Mouse (Mus musculus): ENCODE data around the gene Gm28308. TPM values are rescaled to one million over a fixed set of nuclear protein-coding genes. Genes with fewer than 3 reads are reported as not detected.

Gene Gm28308
- polyA plus RNA-seq, 1 experiment = not detected

GRCm38 (mm10) chr6:52183311-52184080 lies 29.6 kb downstream of the Gm28308 start:
- H3K27ac ChIP-seq (ENCODE audit: insufficient read depth, low read length) = no peak overlapping the region
- no peak for TF ChIP-seq POLR2A (IDR thresholded peaks at IDR 0.05; ENCODE audit: low read depth, low read length)
- TF ChIP-seq CTCF (IDR thresholded peaks at IDR 0.05; ENCODE audit: extremely low read depth, insufficient read depth, insufficient read length, insufficient replicate concordance) = no peak
- 86% methylated on average over 10 of the region's 10 CpGs for WGBS
- no peak for DNase-seq (ENCODE audit: low read depth in 1 of 2, low spot score in 2 of 2)
- no peaks in the 10 kb centered on the region for H3K36me3 ChIP-seq (ENCODE audit: control insufficient read depth, insufficient read depth, low read length)
- no peaks in the 10 kb centered on the region for H3K4me1 ChIP-seq (ENCODE audit: control insufficient read depth, insufficient read depth, insufficient read length)
- H3K27me3 ChIP-seq (ENCODE audit: control insufficient read depth, insufficient read depth, low read length) = no peaks in the 10 kb centered on the region
- H3K4me3 ChIP-seq (ENCODE audit: extremely low read depth, insufficient read depth, insufficient read length) = no peak overlapping the region

GRCm38 (mm10) chr6:52182793-52183192 lies 30.3 kb downstream of the Gm28308 start:
- no peaks in the 10 kb centered on the region for H3K36me3 ChIP-seq (ENCODE audit: control insufficient read depth, insufficient read depth, low read length)
- WGBS = 80% methylated on average over 1 of the region's 1 CpGs
- no peak for DNase-seq (ENCODE audit: low read depth in 1 of 2, low spot score in 2 of 2)
- H3K27ac ChIP-seq (ENCODE audit: insufficient read depth, low read length) = no peak overlapping the region
- H3K4me1 ChIP-seq (ENCODE audit: control insufficient read depth, insufficient read depth, insufficient read length) = no peaks in the 10 kb centered on the region
- no peak overlapping the region for H3K4me3 ChIP-seq (ENCODE audit: extremely low read depth, insufficient read depth, insufficient read length)
- H3K27me3 ChIP-seq (ENCODE audit: control insufficient read depth, insufficient read depth, low read length) = no peaks in the 10 kb centered on the region
- TF ChIP-seq CTCF (IDR thresholded peaks at IDR 0.05; ENCODE audit: extremely low read depth, insufficient read depth, insufficient read length, insufficient replicate concordance) (no peak), POLR2A (IDR thresholded peaks at IDR 0.05; ENCODE audit: low read depth, low read length) (no peak)

DNA sequence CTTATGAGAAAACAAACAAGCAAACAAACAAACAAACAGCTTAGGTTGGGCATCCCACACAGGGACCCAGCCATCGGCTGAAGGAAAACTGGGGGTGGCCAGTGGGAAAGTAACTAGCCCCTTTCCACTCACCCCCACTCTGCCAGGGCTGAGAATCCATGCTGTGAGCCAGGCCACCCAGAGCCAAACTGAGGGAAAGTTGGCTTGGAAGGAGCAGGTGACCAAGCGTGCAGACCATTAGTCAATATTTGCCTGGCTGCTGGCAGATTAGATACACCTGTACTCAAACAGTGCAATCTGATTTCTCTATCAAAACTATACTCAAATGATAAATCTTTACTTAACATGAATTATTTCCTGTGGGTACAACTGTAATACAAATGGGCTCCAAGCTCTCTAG lies 31.1 kb downstream of the Gm28308 start:
- no peaks in the 10 kb centered on the region for H3K4me1 ChIP-seq (ENCODE audit: control insufficient read depth, insufficient read depth, insufficient read length)
- no peak for TF ChIP-seq POLR2A (IDR thresholded peaks at IDR 0.05; ENCODE audit: low read depth, low read length)
- no peak for TF ChIP-seq CTCF (IDR thresholded peaks at IDR 0.05; ENCODE audit: extremely low read depth, insufficient read depth, insufficient read length, insufficient replicate concordance)
- H3K27ac ChIP-seq (ENCODE audit: insufficient read depth, low read length) = no peak overlapping the region
- WGBS = 93% methylated on average over 2 of the region's 2 CpGs
- no peak overlapping the region for H3K4me3 ChIP-seq (ENCODE audit: extremely low read depth, insufficient read depth, insufficient read length)
- no peak for DNase-seq (ENCODE audit: low read depth in 1 of 2, low spot score in 2 of 2)
- H3K27me3 ChIP-seq (ENCODE audit: control insufficient read depth, insufficient read depth, low read length) = no peaks in the 10 kb centered on the region
- no peaks in the 10 kb centered on the region for H3K36me3 ChIP-seq (ENCODE audit: control insufficient read depth, insufficient read depth, low read length)

DNA sequence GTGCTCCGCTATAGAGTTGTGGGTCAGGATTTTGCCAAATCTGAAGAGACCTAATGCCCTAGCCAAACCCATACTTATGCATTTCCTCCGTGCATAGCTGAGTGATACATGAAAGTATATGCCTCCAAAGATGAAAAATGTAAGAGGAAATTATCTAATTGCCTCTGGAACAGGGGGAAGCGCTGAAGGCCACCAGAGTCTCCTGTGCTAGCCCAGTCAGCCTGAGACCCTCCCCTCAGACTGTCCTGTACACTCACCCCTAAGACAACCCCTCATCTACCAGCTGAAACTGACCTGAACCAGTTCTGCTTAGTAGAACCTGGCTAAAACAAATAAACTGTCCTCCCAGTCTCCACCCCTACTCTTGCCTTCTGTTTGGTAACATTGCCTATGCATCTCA lies 32.4 kb downstream of the Gm28308 start:
- no peaks in the 10 kb centered on the region for H3K36me3 ChIP-seq (ENCODE audit: control insufficient read depth, insufficient read depth, low read length)
- H3K4me1 ChIP-seq (ENCODE audit: control insufficient read depth, insufficient read depth, insufficient read length) = no peaks in the 10 kb centered on the region
- H3K4me3 ChIP-seq (ENCODE audit: extremely low read depth, insufficient read depth, insufficient read length) = no peak overlapping the region
- no peak overlapping the region for H3K27ac ChIP-seq (ENCODE audit: insufficient read depth, low read length)
- no peak for TF ChIP-seq CTCF (IDR thresholded peaks at IDR 0.05; ENCODE audit: extremely low read depth, insufficient read depth, insufficient read length, insufficient replicate concordance)
- TF ChIP-seq POLR2A (IDR thresholded peaks at IDR 0.05; ENCODE audit: low read depth, low read length) = no peak
- H3K27me3 ChIP-seq (ENCODE audit: control insufficient read depth, insufficient read depth, low read length) = no peaks in the 10 kb centered on the region; the same call in 1 of the 2 replicates
- 81% methylated on average over 3 of the region's 3 CpGs for WGBS
- no peak for DNase-seq (ENCODE audit: low read depth in 1 of 2, low spot score in 2 of 2)

GRCm38 (mm10) chr6:52180213-52180710 lies 32.9 kb downstream of the Gm28308 start:
- H3K4me1 ChIP-seq (ENCODE audit: control insufficient read depth, insufficient read depth, insufficient read length) = no peaks in the 10 kb centered on the region
- no peak overlapping the region for H3K4me3 ChIP-seq (ENCODE audit: extremely low read depth, insufficient read depth, insufficient read length)
- peaks cover 2% of the 10 kb centered on the region; the same call in 1 of the 2 replicates for H3K27me3 ChIP-seq (ENCODE audit: control insufficient read depth, insufficient read depth, low read length)
- TF ChIP-seq CTCF (IDR thresholded peaks at IDR 0.05; ENCODE audit: extremely low read depth, insufficient read depth, insufficient read length, insufficient replicate concordance) (no peak), POLR2A (IDR thresholded peaks at IDR 0.05; ENCODE audit: low read depth, low read length) (no peak)
- DNase-seq (ENCODE audit: low read depth in 1 of 2, low spot score in 2 of 2) = no peak
- no peaks in the 10 kb centered on the region for H3K36me3 ChIP-seq (ENCODE audit: control insufficient read depth, insufficient read depth, low read length)
- no peak overlapping the region for H3K27ac ChIP-seq (ENCODE audit: insufficient read depth, low read length)
- WGBS = 87% methylated on average over 11 of the region's 11 CpGs

DNA sequence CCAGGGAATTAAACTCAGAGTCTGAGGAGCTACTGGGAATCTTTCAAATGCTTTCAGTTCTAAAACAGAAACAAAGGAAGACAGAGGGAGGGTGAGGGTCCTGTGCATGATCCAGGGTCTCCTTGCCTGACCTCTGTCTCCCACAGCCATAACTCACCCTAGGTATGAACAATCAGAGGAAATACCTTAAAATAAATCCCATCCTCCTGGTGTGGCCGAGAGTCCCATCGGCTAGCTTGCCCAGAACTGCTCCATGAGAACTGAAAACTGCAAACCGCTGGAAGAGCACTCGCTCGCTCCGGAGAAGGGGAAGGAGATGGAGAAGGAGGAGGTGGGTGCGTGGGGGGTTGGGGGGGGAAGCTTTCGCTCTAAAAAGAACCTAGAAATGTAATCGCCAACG lies 33.4 kb downstream of the Gm28308 start:
- TF ChIP-seq CTCF (IDR thresholded peaks at IDR 0.05; ENCODE audit: extremely low read depth, insufficient read depth, insufficient read length, insufficient replicate concordance) = no peak
- no peak for TF ChIP-seq POLR2A (IDR thresholded peaks at IDR 0.05; ENCODE audit: low read depth, low read length)
- 81% methylated on average over 10 of the region's 10 CpGs for WGBS
- Histone ChIP-seq H3K27ac (ENCODE audit: insufficient read depth, low read length) (no peak overlapping the region), H3K4me1 (ENCODE audit: control insufficient read depth, insufficient read depth, insufficient read length) (no peaks in the 10 kb centered on the region), H3K4me3 (ENCODE audit: extremely low read depth, insufficient read depth, insufficient read length) (no peak overlapping the region), H3K36me3 (ENCODE audit: control insufficient read depth, insufficient read depth, low read length) (no peaks in the 10 kb centered on the region), H3K27me3 (ENCODE audit: control insufficient read depth, insufficient read depth, low read length) (peaks cover 2% of the 10 kb centered on the region; the same call in 1 of the 2 replicates)
- no peak for DNase-seq (ENCODE audit: low read depth in 1 of 2, low spot score in 2 of 2)
